ENCODE assay signal across 29 mouse cellular contexts in the genomic region with DNA sequence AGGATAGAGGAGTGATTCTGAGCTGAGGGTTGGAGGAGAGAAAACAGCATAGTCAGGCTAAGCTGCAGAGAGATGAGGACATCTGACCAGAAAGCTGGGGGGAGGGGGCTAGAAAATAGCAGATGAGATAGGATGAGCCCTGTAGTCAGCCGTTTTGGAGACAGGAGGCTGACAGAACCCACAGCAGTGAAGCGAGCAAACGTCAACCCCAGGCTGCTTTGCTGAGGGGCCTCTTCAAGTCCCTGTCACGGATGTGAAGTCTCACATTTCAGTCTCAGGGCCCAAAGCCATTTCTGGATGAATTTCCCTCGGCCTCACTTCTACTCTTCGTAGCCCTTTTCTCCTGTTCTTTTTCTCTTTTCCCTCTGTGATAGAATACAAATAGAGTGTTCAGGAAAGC.
DNase-seq lines count a peak whose midpoint lies in the region; ATAC-seq and TF ChIP-seq lines count a peak whose summit lies in the region.
"Had no signal": no experiment of that assay in that cellular context is flagged by ENCODE, and none has a peak within 500 bp of the region (broad histone marks: within the 10 kb centered on the region; RNA-seq: fewer than 3 reads in every experiment).

No protein-coding gene starts in this region.

- H3K9ac ChIP-seq in intestine, embryonic 14.5 days (ENCODE audit: low read length) = no peak overlapping the region
- no peak overlapping the region for H3K9ac ChIP-seq in intestine, postnatal 0 days (ENCODE audit: low read depth, low read length)
- H3K9ac ChIP-seq in lung, embryonic 14.5 days = no peak overlapping the region
- H3K9ac ChIP-seq in embryonic facial prominence, embryonic 14.5 days (ENCODE audit: low read depth, low read length) = no peak overlapping the region
- no peak overlapping the region for H3K9ac ChIP-seq in stomach, embryonic 16.5 days (ENCODE audit: low read length)
- H3K9ac ChIP-seq: embryonic facial prominence, embryonic 12.5 days; forebrain, embryonic 12.5 days; forebrain, postnatal 0 days; heart, embryonic 13.5 days; intestine, embryonic 15.5 days; limb, embryonic 12.5 days; midbrain, embryonic 15.5 days; neural tube, embryonic 15.5 days; stomach, embryonic 15.5 days had no signal

- no peaks in the 10 kb centered on the region for H3K9me3 ChIP-seq in intestine, embryonic 14.5 days (ENCODE audit: control insufficient read depth, low read length)
- H3K9me3 ChIP-seq in intestine, postnatal 0 days (ENCODE audit: control insufficient read depth) = no peaks in the 10 kb centered on the region
- H3K9me3 ChIP-seq in lung, embryonic 14.5 days (ENCODE audit: low read depth, low read length) = no peaks in the 10 kb centered on the region
- no peaks in the 10 kb centered on the region for H3K9me3 ChIP-seq in embryonic facial prominence, embryonic 14.5 days (ENCODE audit: control insufficient read depth, low read length)
- H3K9me3 ChIP-seq in stomach, embryonic 16.5 days (replicated peaks; ENCODE audit: control insufficient read depth, low read length) = no peaks in the 10 kb centered on the region
- H3K9me3 ChIP-seq: embryonic facial prominence, embryonic 12.5 days; forebrain, embryonic 12.5 days; heart, embryonic 13.5 days; intestine, embryonic 15.5 days; limb, embryonic 12.5 days; midbrain, embryonic 15.5 days; neural tube, embryonic 15.5 days; stomach, embryonic 15.5 days had no signal

- DNase-seq in intestine, embryonic 14.5 days (ENCODE audit: low spot score) = peak; percentile 48
- DNase-seq in lung, embryonic 14.5 days = peak; percentile 46
- DNase-seq in lung, adult 2 months = no peak
- DNase-seq in embryonic facial prominence, embryonic 14.5 days (ENCODE audit: low spot score) = peak; percentile 27
- DNase-seq in left cerebral cortex, postnatal 25 days (ENCODE audit: low spot score in 2 of 2) = no peak
- DNase-seq: adrenal gland, postnatal 14 days; cerebellum, adult 11 months; cerebellum, adult 9-10 months; cerebellum, postnatal 36 days; forebrain, postnatal 0 days; heart, postnatal 10 days; kidney, adult 9 months; retina, postnatal 1 day; right cerebral cortex, postnatal 14 days; thymus, adult 2 months; thymus, postnatal 36 days had no signal

- ATAC-seq in intestine, embryonic 14.5 days (replicated peaks; ENCODE audit: low FRiP score, low TSS enrichment, low read depth) = no peak
- no peak for ATAC-seq in intestine, postnatal 0 days
- peak; percentile 51; the same call in 1 of the 2 replicates for ATAC-seq in lung, embryonic 14.5 days (ENCODE audit: insufficient read depth)
- no peak for ATAC-seq in embryonic facial prominence, embryonic 14.5 days (ENCODE audit: low read depth)
- no peak for ATAC-seq in stomach, embryonic 16.5 days (ENCODE audit: insufficient read depth, low FRiP score)
- ATAC-seq: forebrain, postnatal 0 days; hindbrain, embryonic 16.5 days; intestine, embryonic 15.5 days; midbrain, embryonic 15.5 days; Patski had no signal

- no peak for TF ChIP-seq CTCF in intestine, postnatal 0 days (IDR thresholded peaks at IDR 0.05; ENCODE audit: low read depth)
- no peak for TF ChIP-seq CTCF in lung, embryonic 14.5 days (IDR thresholded peaks at IDR 0.05; ENCODE audit: low read depth)
- no peak for TF ChIP-seq CTCF in lung, adult 2 months (IDR thresholded peaks at IDR 0.05; ENCODE audit: insufficient read depth, low read length)

- peak overlapping the region; percentile 38; the same call in 1 of the 2 replicates for H3K27ac ChIP-seq in intestine, embryonic 14.5 days (ENCODE audit: low read depth)
- H3K27ac ChIP-seq in intestine, postnatal 0 days (ENCODE audit: low read depth, low read length) = no peak overlapping the region
- H3K27ac ChIP-seq in lung, embryonic 14.5 days (ENCODE audit: low read depth) = peak overlapping the region; percentile 30; the same call in 1 of the 2 replicates
- H3K27ac ChIP-seq in embryonic facial prominence, embryonic 14.5 days (replicated peaks; ENCODE audit: low read depth, low read length) = no peak overlapping the region
- peak overlapping the region; percentile 16; the same call in 1 of the 2 replicates for H3K27ac ChIP-seq in stomach, embryonic 16.5 days (ENCODE audit: low read length)
- H3K27ac ChIP-seq: embryonic facial prominence, embryonic 12.5 days; forebrain, embryonic 12.5 days; heart, embryonic 13.5 days; intestine, embryonic 15.5 days; limb, embryonic 12.5 days; macrophage; midbrain, embryonic 15.5 days; neural tube, embryonic 15.5 days; stomach, embryonic 15.5 days had no signal

- H3K36me3 ChIP-seq in intestine, embryonic 14.5 days (ENCODE audit: control insufficient read depth, insufficient read depth, low read length) = 0 out of 2 replicates have a peak, but pooled peaks cover 4% of the 10 kb centered on the region
- 0 out of 2 replicates have a peak, but pooled peaks cover 7% of the 10 kb centered on the region for H3K36me3 ChIP-seq in intestine, postnatal 0 days (ENCODE audit: control insufficient read depth, insufficient read depth)
- no peaks in the 10 kb centered on the region for H3K36me3 ChIP-seq in lung, embryonic 14.5 days (ENCODE audit: insufficient read depth)
- no peaks in the 10 kb centered on the region for H3K36me3 ChIP-seq in embryonic facial prominence, embryonic 14.5 days (ENCODE audit: control insufficient read depth, insufficient read depth, low read length)
- H3K36me3 ChIP-seq in stomach, embryonic 16.5 days (ENCODE audit: control insufficient read depth, insufficient read depth, low read length) = no peaks in the 10 kb centered on the region
- H3K36me3 ChIP-seq: embryonic facial prominence, embryonic 12.5 days; forebrain, embryonic 12.5 days; intestine, embryonic 15.5 days; limb, embryonic 12.5 days; midbrain, embryonic 15.5 days; stomach, embryonic 15.5 days had no signal

- no peak for TF ChIP-seq POLR2A in lung, adult 2 months (IDR thresholded peaks at IDR 0.05; ENCODE audit: borderline replicate concordance, extremely low read depth, low read depth, low read length)

- H3K27me3 ChIP-seq in intestine, embryonic 14.5 days (replicated peaks; ENCODE audit: control insufficient read depth, insufficient read depth, low read length) = no peaks in the 10 kb centered on the region
- H3K27me3 ChIP-seq in intestine, postnatal 0 days (replicated peaks; ENCODE audit: control insufficient read depth, insufficient read depth, low read length) = no peaks in the 10 kb centered on the region
- no peaks in the 10 kb centered on the region for H3K27me3 ChIP-seq in lung, embryonic 14.5 days (ENCODE audit: insufficient read depth, low read length)
- H3K27me3 ChIP-seq in embryonic facial prominence, embryonic 14.5 days (replicated peaks; ENCODE audit: control insufficient read depth, insufficient read depth, low read length) = no peaks in the 10 kb centered on the region
- H3K27me3 ChIP-seq in stomach, embryonic 16.5 days (ENCODE audit: control insufficient read depth, insufficient read depth, low read length) = no peaks in the 10 kb centered on the region
- H3K27me3 ChIP-seq: embryonic facial prominence, embryonic 12.5 days; forebrain, embryonic 12.5 days; heart, embryonic 13.5 days; intestine, embryonic 15.5 days; limb, embryonic 12.5 days; midbrain, embryonic 15.5 days; neural tube, embryonic 15.5 days; Patski; stomach, embryonic 15.5 days had no signal

- no peak overlapping the region for H3K4me3 ChIP-seq in intestine, embryonic 14.5 days (ENCODE audit: low read depth, low read length)
- H3K4me3 ChIP-seq in intestine, postnatal 0 days (ENCODE audit: low read depth, low read length) = no peak overlapping the region
- no peak overlapping the region for H3K4me3 ChIP-seq in lung, embryonic 14.5 days (ENCODE audit: low read depth, low read length)
- no peak overlapping the region for H3K4me3 ChIP-seq in lung, adult 2 months (replicated peaks; ENCODE audit: extremely low read depth, low read depth, low read length)
- H3K4me3 ChIP-seq in embryonic facial prominence, embryonic 14.5 days (ENCODE audit: low read depth, low read length) = no peak overlapping the region
- H3K4me3 ChIP-seq in stomach, embryonic 16.5 days (replicated peaks; ENCODE audit: low read length) = no peak overlapping the region
- H3K4me3 ChIP-seq: embryonic facial prominence, embryonic 12.5 days; forebrain, embryonic 12.5 days; heart, embryonic 13.5 days; intestine, embryonic 15.5 days; limb, embryonic 12.5 days; midbrain, embryonic 15.5 days; neural tube, embryonic 15.5 days; stomach, embryonic 15.5 days had no signal

- peaks cover 18% of the 10 kb centered on the region for H3K4me1 ChIP-seq in intestine, embryonic 14.5 days (replicated peaks; ENCODE audit: control insufficient read depth, insufficient read depth, low read length)
- H3K4me1 ChIP-seq in intestine, postnatal 0 days (replicated peaks; ENCODE audit: control insufficient read depth, insufficient read depth, low read length) = no peaks in the 10 kb centered on the region
- peaks cover 18% of the 10 kb centered on the region for H3K4me1 ChIP-seq in lung, embryonic 14.5 days (ENCODE audit: insufficient read depth)
- peaks cover 15% of the 10 kb centered on the region for H3K4me1 ChIP-seq in lung, adult 2 months (ENCODE audit: control insufficient read depth, insufficient read depth, low read length)
- peaks cover 14% of the 10 kb centered on the region; the same call in 1 of the 2 replicates for H3K4me1 ChIP-seq in embryonic facial prominence, embryonic 14.5 days (ENCODE audit: control insufficient read depth, insufficient read depth, low read length)
- H3K4me1 ChIP-seq in stomach, embryonic 16.5 days (ENCODE audit: control insufficient read depth, insufficient read depth, low read length) = 0 out of 2 replicates have a peak, but pooled peaks cover 15% of the 10 kb centered on the region
- H3K4me1 ChIP-seq: forebrain, embryonic 12.5 days; midbrain, embryonic 15.5 days had no signal

- intact Hi-C loops in left cerebral cortex, postnatal 25 days (cut with DNase I) = no loop called here

- no peak overlapping the region for H3K4me2 ChIP-seq in intestine, embryonic 14.5 days (ENCODE audit: low read length)
- no peak overlapping the region for H3K4me2 ChIP-seq in intestine, postnatal 0 days (replicated peaks; ENCODE audit: low read depth)
- H3K4me2 ChIP-seq in lung, embryonic 14.5 days = no peak overlapping the region
- no peak overlapping the region for H3K4me2 ChIP-seq in embryonic facial prominence, embryonic 14.5 days (ENCODE audit: low read depth, low read length)
- H3K4me2 ChIP-seq in stomach, embryonic 16.5 days (ENCODE audit: low read depth, low read length) = no peak overlapping the region
- H3K4me2 ChIP-seq: embryonic facial prominence, embryonic 12.5 days; forebrain, embryonic 12.5 days; heart, embryonic 13.5 days; intestine, embryonic 15.5 days; limb, embryonic 12.5 days; midbrain, embryonic 15.5 days; neural tube, embryonic 15.5 days; stomach, embryonic 15.5 days had no signal

- WGBS in intestine, embryonic 14.5 days = 28% methylated on average over 6 of the region's 6 CpGs
- WGBS in intestine, postnatal 0 days = 55% methylated on average over 6 of the region's 6 CpGs
- WGBS in lung, embryonic 14.5 days = 24% methylated on average over 6 of the region's 6 CpGs
- WGBS in lung, adult 2 months = 59% methylated on average over 6 of the region's 6 CpGs
- 29% methylated on average over 6 of the region's 6 CpGs for WGBS in embryonic facial prominence, embryonic 14.5 days
- whole genome bisulfite sequencing in stomach, embryonic 16.5 days = 44% methylated on average over 6 of the region's 6 CpGs

Comparison
In these comparisons a context has a peak if more than half of its experiments do, and no peak if none do; other contexts are left out.
1. DNase-seq: peak in intestine, embryonic 14.5 days (single experiment), lung, embryonic 14.5 days (single experiment) and embryonic facial prominence, embryonic 14.5 days (single experiment); none in lung, adult 2 months (single experiment) and left cerebral cortex, postnatal 25 days (0 of 2).
2. H3K27ac ChIP-seq: peak in intestine, embryonic 14.5 days (single experiment), lung, embryonic 14.5 days (single experiment) and stomach, embryonic 16.5 days (single experiment); none in intestine, postnatal 0 days (single experiment) and embryonic facial prominence, embryonic 14.5 days (single experiment).